Mouse (Mus musculus): ENCODE measurements around the gene Aldob.
A peak's percentile ranks its signal among the peaks of the same experiment; 100 is the strongest.

Aldob gene

DNA sequence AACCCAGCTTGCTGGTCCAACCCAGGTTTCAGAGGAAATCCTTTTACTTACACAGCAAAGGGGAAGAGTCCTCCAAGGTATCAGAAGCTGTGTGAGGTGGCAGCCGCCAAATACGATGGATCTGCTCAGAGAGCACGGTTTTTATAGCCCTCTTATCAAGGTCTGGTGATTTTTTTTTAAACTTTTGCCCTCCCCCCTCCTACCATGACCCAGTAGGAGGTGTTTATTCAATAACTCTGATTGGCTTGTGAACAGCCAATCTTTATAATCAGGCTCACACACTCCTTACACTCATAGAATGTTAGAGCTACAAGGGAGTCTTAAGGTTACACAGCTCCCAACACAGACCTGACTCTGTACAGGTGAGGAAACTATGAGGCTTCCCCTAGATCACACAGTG is at the start of gene Aldob:
Aldob (minus strand) TSS at position 164 of the 400 bp plus-strand sequence.
- no peak for DNase-seq (ENCODE audit: extremely low spot score, low read depth, low spot score)

DNA sequence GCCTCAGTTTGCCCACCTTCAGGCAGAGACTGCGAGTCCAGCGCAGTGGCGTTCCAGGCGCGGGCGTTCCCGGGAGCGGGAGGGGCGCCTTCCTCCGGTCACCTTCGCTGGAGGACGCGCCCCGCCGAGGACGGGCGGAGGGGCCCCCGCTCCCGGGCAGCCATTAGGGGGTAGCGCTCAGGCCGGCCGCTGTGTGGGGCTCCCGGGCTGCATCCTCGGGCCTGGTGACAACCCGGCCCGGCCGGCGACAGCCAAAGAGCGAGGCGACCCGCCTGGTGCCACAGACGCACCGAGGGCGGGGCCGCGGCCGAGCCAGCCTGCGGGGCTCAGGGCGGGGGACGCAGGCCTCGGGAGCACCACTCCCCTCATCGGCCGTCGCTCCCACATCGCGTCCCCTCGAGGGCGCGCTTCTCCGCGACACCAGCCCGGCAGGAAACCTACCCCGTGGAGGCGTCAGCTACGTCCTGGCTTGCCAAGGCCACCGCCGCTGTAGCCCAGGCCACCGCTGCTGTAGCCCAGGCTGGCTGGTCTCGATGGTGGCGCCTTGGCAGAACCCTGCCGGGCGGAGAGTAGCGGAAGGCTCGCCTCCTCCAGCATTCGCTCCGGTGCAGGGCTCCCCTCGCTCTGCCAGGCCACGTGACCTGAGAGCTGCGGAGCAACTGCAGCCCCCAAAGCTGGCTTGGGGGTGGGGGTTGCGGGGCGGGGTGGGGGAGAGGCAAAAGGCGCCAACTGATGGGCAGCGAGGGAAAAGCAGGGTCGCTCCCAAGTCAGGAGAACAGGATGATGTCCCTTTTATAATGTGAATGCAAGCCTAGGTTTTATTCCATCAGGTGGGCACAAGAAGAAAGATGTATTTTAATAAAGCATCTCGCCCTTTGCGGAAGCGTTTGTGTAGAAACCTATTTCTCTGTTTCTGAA is 48.1 kb upstream of the Aldob start, which contains the start of gene Tmem246:
Tmem246 (minus strand) TSS at position 694 of the 918 bp plus-strand sequence.
- DNase-seq (ENCODE audit: extremely low spot score, low read depth, low spot score): no peak

DNA sequence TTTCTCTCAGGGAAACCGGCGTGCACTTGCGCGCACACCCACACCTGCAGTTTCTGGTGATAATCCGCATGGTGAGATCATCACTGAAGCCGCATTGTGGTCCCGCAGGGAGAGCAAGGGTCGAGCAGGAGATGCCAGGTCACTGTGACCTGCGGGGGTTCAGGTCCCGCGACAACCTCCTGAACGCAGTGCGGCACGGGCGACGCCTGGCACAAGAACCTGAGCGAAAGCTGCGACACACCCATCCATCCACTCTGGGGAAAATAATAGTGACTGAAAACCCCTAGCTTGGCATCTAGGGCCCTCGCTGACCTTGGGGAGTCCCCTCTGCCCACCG is 47.5 kb upstream of the Aldob start:
- no peak for DNase-seq (ENCODE audit: extremely low spot score, low read depth, low spot score)

DNA sequence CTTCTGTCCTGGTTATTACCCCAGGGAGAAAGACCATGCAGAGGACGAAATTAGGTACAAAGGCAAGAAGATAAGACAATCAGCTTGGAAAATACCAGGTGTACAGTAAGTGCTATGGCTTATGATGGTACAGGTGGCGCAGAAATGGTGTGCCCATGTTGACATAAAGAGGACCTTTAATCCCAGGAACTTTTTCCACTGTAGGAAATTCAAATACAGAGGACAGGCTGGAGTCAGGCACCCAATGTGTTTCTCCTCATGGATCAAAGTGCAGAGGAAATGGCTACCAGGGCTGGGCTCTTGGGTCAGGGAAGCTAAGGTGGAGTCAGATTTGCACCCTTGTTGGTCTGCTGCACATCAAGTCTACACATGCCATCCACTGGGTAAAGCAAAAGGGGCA is 40.8 kb upstream of the Aldob start:
- no peak for DNase-seq (ENCODE audit: extremely low spot score, low read depth, low spot score)

DNA sequence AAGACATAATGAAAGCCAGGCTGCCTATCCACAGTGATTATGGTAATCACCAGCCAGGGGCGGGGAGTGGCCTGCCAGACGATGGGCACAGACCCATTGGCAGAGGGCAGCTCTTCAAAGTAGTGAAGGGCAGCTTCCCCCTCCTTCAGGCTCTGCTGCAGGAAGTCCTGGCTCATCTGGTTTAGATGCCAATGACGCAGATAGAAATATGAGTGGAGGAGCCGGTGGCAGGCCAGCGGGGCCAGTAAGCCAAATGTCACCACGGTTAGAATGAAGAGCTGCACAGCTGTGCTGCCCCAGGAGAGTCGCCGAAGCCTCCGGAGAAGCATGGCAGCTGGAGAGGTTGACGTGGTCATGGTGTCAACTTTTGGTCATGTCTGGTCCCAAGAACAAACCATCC is 37.5 kb upstream of the Aldob start:
- DNase-seq (ENCODE audit: extremely low spot score, low read depth, low spot score): no peak

DNA sequence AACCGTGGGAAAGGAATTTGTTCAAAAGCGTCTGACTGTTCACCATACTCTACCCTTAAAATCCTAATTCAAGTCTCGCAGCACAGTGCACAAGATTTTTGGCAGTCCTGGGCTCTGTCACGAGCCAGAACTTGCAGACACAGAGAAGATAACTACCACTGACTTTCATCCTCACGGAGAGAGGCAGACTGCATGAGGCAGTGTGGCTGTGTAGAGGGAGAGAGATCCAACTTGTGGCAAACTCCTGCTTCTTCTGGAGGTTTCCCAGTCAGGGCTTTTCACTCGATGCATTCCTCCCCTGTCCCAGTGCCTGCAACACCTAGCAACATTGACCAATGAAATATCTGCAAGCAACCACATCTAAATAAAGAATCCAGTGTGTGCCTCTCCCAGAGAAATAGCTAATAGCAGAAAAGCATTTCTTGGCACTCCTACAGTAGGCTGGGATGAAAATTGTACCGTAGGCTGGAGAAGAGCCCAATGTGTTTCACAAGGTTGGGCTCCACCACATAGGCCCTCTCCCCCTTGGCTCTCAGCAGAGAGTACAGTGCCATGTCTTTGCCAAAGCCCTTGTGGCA is 36.3 kb upstream of the Aldob start:
- DNase-seq (ENCODE audit: extremely low spot score, low read depth, low spot score): no peak

DNA sequence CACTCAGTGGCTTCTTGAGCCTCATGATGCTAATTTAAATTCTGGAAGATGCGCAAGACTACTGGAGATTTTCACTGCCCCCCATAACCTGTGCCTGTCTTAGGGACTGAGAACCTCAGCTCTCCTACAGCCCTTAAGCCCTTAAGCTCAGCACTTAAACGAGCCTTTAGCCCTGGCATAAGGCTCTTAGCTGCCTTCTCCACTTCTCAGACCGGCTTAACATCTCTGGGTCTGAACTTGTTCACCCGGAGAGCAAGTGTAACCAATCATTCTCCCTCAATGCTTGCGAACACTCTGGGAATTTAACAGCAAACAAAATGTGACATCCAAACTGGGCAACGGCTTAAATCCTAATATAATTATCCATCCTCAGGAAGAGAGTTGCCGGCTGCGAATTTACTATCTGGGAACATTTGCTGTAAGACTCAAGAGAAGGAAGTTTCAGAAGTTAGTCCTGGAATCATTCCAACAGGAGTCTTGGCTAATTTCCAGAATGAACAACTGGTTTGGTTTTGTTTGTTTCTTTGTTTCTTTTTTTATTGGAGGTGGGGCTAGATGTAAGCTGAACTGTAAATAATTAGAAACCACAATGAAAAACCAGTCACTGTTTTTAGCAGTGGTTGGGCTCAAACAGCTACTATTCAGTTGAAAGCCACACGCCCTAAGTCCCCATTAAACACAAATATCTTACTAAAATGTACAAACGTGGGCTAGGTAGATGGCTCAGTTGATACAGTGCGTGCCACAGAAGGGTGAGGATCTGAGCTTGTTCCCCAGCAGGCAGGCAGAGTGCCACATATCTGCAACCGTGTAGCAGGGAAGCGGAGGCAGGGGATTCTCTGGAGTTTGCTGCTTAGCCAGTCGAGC is 34.9 kb upstream of the Aldob start:
- no peak for DNase-seq (ENCODE audit: extremely low spot score, low read depth, low spot score)

DNA sequence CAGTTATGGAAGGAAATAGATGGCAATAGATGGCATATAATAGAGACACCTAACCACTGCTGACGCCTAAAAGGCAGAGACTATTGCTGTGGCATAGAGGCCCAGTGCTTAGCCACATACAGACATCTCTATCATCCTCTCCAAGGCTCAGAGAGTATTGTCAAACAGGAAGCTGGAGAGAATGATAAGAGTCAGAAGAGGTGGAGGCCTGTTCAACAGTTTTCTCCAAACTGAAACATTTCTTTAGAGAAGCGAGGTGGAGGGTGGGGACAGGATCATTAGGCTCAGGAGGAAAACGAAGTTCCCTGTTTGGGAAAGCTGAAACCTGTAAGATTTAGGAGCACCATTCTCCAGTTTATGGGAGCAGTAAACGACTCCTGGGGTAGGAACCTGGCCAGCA is 31.9 kb upstream of the Aldob start:
- DNase-seq (ENCODE audit: extremely low spot score, low read depth, low spot score): no peak

DNA sequence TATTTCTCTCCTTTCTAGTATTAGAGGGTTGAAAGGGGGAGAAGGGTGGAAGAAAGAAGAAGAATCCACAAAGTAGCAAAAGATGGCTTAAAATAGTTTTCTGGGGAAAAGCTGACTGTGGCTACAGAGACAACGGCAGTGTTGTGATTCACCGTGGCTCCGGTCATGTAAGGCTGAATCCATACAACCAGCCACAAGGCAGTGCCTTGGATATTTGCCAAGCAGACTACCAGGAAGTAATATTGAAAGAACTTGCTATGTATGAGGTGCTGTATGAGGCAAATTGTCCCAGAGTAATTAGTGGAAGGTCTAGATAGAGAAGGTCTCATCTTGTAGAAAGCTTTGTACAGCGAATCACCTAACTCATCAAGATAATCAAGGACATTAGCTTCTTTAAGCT is 22.8 kb upstream of the Aldob start:
- no peak for DNase-seq (ENCODE audit: extremely low spot score, low read depth, low spot score)

DNA sequence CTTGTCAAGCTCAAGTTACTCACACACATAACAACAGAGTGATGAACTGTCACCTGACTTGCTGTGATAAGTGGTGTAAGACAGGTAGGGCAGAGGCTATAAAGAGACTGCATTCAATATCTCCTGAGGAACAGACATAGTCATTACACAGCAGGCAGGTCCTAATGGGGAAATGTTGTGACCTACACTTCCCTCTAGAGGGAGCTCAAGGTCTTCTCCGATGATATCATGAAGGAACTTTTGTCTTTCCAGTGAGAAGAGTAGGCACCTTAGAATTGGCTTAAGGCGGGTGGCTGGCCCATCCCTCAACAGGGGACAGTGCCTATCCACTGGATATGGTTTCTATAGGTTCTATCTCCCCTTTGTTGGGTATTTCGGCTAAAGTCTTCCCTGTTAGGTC is 18.3 kb upstream of the Aldob start:
- peak; percentile 50 for DNase-seq (ENCODE audit: extremely low spot score, low read depth, low spot score)

DNA sequence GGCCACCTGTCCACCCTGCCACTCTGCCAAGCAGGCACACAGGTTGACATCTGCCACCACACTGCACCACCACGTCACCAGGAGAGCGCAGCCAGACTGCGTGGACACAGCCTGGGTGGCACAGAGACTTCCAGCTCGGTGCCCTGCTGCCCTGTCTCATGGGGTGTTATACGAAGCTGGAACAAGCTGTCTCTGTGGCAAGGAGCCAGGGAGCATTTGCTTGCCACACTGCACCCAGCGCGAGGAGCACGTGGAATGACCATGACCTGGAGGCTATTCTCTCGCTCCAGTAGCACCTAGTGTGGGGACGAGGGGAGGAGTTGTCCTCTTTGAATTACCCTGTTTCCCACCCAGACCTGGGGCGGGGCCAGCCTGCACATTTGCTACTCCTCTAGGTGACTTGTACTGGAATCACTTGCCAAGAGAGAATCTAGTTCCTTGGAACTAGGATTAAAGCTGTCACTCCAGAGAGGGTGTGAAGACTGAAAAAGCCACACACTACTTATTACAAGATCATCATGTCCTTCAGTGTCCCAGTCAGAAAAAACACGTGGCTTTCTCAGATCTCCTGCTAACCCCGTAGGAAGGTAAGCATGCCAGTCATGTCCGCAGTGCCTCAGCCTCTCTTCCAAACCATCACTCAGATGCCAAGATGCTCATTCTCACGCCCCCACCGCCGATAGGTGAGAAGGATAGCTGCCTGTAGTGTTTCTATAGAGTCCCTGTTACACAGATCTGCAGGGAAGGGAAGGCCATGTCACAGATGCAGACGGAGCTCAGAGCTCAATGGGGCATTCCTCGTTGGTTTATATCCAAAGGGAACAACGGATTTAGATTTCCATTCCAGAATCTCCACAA is 10.8 kb upstream of the Aldob start:
- no peak for DNase-seq (ENCODE audit: extremely low spot score, low read depth, low spot score)

DNA sequence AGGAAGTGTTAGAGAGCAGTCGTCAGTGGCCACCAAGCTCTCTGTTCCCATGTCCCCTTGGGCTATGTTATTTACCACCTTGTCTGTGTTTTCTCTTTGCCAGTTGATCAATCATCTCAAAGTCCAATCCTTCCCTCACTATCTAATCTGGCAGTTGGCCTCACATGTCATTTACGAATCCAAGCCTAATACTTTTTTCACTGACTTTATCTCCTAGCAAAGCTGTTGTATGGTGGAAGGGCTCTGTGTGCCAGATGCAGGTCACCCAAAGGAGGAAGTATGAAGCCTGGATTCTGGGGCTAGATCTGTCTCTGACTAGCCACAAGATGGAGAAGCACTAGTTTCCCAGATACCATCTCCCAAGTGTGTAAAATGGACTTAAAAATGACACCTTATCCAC is 8.8 kb upstream of the Aldob start:
- no peak for DNase-seq (ENCODE audit: extremely low spot score, low read depth, low spot score)

DNA sequence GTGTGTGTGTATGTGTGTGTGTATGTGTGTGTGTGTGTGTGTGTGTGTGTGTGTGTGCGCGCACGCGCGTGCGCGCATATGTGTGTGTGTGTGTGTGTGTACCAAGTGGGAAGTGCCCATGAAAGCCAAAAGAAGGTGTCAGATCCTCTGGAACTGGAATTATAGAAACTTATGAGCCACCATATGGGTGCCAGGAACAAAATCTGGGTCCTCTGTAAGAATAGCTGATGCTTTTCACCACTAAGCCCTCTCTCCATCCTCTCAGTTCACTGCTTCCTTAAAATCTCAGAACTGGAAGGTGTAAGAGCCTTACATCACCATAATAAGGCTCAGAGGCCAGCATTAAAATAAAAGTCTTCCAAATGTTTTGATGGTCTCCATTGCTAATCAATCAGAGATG is 8.0 kb upstream of the Aldob start:
- no peak for DNase-seq (ENCODE audit: extremely low spot score, low read depth, low spot score)

DNA sequence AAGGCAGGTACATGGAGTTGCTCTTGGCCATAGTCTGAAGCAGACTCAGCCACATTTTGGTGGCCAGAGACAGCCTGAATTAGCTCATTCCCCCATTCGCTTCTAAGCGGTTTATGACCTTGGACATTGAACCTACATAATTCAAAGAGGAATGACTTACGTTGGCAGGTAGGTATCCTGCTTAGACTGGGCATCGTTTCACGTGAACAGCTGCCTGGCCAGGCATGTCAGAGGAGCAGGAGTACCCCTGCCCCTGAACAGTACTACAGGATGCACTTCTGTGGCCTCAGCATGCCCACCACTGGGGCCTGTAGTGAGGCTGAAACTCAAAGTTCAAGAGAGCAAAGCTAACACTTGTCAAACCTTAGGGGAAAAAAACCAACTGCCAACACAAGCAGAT is 4.0 kb upstream of the Aldob start:
- no peak for DNase-seq (ENCODE audit: extremely low spot score, low read depth, low spot score)

DNA sequence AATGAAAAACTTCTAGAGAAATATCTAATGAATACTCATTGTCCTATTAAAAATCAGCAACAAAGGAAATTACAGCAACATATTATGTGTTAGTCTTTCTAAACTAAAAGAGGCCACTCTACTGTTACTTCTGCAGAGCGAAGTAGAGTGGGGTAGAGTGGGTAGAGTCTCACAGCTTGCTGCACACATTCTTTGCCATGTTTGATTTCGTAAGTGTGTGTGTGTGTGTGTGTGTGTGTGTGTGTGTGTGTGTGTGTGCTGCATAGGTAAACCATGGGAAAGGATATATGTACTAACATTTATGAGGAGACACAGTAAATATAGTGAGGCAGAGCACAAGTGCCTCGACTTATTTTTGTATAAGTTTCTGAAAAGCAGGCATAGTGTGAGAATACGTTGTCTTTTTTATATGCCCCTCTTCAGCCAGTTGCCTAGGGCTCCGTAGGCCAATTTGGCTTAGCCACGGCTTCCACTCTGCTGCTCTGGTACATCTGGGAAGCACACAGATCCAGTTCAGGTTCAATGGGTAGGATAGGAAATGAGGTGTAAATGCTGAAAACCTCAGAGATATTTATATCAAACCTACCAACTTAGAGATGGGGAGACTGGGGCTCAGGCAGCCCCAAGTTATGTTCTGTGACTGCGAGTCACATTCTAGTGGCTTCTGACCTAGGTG is 1.7 kb downstream of the Aldob start:
- DNase-seq (ENCODE audit: extremely low spot score, low read depth, low spot score): no peak

DNA sequence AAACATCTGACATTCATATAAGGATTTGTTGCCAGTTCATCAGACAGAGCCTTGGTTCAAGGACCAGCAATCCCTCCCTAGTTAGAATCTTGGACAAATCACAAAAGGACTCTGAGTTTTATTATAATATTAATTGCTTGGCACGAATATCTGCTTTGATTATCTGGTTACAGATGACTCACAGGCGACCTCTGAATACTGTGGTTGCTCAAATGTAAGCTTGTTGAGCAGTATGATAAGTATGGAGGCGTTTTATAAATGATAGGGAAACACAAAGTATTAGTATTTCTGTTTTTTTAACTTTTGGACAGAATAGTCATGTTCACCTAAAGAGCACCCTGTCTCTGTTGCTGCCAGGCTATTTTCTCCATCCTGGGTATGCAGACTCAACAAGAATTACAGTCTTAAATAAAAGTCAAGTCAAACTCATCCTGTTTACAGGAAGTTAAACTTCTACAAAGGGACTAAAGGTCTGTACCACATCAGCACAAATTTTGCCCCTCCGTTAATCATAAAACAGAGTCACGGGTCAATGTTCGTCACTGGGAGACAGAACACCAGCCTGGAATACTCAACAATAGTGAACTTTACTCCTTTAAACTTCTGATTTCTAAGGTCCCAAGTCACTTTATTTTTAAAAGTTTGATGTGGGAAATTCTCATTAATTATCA is 2.3 kb downstream of the Aldob start:
- no peak for DNase-seq (ENCODE audit: extremely low spot score, low read depth, low spot score)

DNA sequence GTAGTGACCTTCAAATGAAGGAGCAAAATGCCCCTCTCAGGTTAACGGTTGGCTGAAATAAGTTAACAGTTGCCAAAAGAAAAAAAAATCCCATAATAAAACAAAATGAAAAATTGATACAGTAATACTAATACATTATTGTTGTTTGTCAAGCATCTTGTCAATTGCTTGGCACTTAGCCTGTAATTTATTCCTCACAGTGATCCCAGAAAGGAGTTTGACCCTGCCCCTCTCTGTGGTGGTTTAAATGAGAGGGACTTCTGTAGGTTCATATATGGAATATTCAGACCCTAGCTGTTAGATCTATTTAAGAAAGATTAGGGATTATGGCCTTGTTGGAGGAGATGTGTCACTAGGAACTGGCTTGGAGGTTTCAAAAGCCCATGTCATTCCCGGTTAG is 3.3 kb downstream of the Aldob start:
- no peak for DNase-seq (ENCODE audit: extremely low spot score, low read depth, low spot score)

DNA sequence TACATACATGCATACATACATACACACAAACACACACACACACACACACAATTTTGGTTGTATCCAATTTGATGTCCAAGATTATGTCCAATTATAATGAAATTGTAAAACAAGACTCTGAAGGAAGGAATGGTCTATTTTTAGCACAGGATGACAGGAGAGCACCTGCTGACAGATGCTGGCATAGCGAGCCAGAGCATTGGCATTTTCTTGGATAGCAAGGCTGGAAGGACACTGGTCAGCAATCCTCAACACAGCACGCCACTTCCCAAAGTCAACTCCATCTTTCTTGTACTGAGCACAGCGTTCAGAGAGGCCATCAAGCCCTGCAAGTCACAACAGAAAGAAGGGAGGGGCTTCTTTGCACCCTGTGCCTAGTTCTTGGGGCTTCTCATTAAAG is 8.4 kb downstream of the Aldob start:
- no peak for DNase-seq (ENCODE audit: extremely low spot score, low read depth, low spot score)

DNA sequence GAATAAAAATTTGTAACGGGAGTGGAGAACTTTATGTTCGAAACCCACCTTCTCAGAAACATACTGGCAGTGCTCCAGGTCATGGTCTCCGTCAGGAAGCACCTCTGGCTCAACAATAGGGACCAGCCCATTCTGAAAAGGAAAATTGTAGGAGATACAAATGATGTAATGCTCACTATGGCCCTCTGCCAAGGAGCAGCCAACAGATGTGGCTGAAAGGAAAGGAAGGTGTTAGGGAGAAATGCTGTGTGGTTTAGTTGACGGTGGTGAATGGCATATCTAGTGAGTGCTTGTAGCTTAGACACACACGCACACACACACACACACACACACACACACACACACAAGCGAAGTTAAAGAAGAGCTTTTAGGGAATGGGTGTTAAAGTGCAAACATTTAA is 9.7 kb downstream of the Aldob start:
- DNase-seq (ENCODE audit: extremely low spot score, low read depth, low spot score): no peak

DNA sequence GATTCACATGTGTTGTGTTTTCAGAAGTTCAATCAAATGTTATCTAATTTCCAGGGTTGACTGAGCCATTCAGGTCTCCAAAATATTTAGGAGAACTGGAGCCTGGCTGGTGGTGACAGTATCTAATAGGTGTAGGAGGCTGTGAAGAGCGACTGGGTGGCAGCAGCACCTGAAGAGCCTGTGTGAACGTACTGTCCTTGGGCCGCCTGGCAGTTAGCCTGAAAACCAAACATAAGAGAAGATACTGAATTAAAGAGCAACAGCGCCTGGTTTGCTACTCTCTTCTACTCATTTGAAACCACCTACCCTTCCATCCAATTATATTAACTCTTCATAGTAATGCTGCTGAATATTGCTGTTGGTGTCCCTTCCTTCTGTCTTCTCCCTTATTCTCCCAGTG is 12.7 kb downstream of the Aldob start:
- DNase-seq (ENCODE audit: extremely low spot score, low read depth, low spot score): no peak
